In the genomic region with DNA sequence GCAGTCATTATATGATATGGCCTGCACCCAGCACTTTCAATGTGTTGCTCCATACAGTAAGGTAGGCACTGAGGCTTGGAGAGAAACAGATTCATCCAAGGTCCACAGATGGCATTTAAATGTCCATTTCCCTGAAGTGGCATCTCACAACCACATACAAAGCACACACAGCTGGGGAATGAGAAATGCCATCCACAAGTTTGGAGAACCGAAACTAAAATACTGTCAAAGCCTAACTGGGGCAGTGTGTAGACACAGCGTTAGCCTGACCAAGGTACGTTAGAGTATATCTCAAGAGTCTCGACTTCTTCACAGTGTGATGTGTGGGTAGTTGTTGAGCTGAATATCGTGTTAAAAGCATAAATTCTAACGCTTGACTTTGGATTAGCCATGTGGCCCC, we compare ENCODE assay signal across 19 mouse cellular contexts.
"Had no signal": no experiment of that assay in that cellular context is flagged by ENCODE, and none has a peak within 500 bp of the region (broad histone marks: within the 10 kb centered on the region; RNA-seq: fewer than 3 reads in every experiment).

No protein-coding gene starts in this region.

- H3K9me3 ChIP-seq: liver, embryonic 15.5 days; lung, embryonic 15.5 days; megakaryocyte, embryonic 14.5 days; midbrain, embryonic 13.5 days; midbrain, embryonic 15.5 days; neural tube, embryonic 12.5 days had no signal

- H3K9ac ChIP-seq: liver, embryonic 15.5 days; liver, postnatal 0 days; lung, embryonic 15.5 days; midbrain, embryonic 13.5 days; midbrain, embryonic 15.5 days; neural tube, embryonic 12.5 days had no signal

- H3K27ac ChIP-seq: liver, embryonic 15.5 days; lung, embryonic 15.5 days; macrophage; midbrain, embryonic 13.5 days; midbrain, embryonic 15.5 days; neural tube, embryonic 12.5 days had no signal

- H3K4me1 ChIP-seq: liver, embryonic 15.5 days; megakaryocyte, embryonic 14.5 days had no signal

- H3K4me3 ChIP-seq: liver, embryonic 15.5 days; lung, embryonic 15.5 days; megakaryocyte, embryonic 14.5 days; midbrain, embryonic 13.5 days; midbrain, embryonic 15.5 days; neural tube, embryonic 12.5 days had no signal

- H3K36me3 ChIP-seq: liver, embryonic 15.5 days; lung, embryonic 15.5 days; midbrain, embryonic 13.5 days; midbrain, embryonic 15.5 days; neural tube, embryonic 12.5 days had no signal

- H3K27me3 ChIP-seq: liver, embryonic 15.5 days; lung, embryonic 15.5 days; megakaryocyte, embryonic 14.5 days; midbrain, embryonic 15.5 days; neural tube, embryonic 12.5 days had no signal

- DNase-seq: liver, postnatal 0 days; lung, adult 2 months; lung, postnatal 14 days; lung, postnatal 36 days; right cerebral cortex, adult 18-20 months; right cerebral cortex, postnatal 25 days; right cerebral cortex, postnatal 4 days; spleen, adult 18-20 months; thymus, adult 18-20 months; thymus, postnatal 14 days; thymus, postnatal 36 days had no signal

- ATAC-seq: liver, postnatal 0 days; lung, postnatal 0 days; midbrain, embryonic 13.5 days; midbrain, embryonic 15.5 days had no signal

- H3K4me2 ChIP-seq: liver, embryonic 15.5 days; lung, embryonic 15.5 days; midbrain, embryonic 13.5 days; midbrain, embryonic 15.5 days; neural tube, embryonic 12.5 days had no signal
